Mouse (Mus musculus) midbrain, postnatal 0 days (tissue): Measurements from ENCODE around the gene Zfp711. TPM values are rescaled to one million over a fixed set of nuclear protein-coding genes. Genes with fewer than 3 reads are reported as not detected.

ENCODE experiments used
- ATAC-seq: fragments of 200-750 bp; cut with Nextera tagmentation; 2 replicates; pipeline ENCODE4 v1.8.0; 2017; ENCODE audit warnings: moderate number of reproducible peaks, mild to moderate bottlenecking, moderate TSS enrichment, moderate library complexity; ENCODE audit not compliant: low FRiP score
- DNase-seq: peaks from one replicate; pipeline ENCODE4 v3.0.0-alpha.2; 2015; ENCODE audit warnings: low spot score
- H3K27ac ChIP-seq: fragments of 300-500 bp; sonication (generic); 2 replicates; pipeline ENCODE4 v1.5.1; 2014; ENCODE audit warnings: low read depth, mild to moderate bottlenecking, low read length, mixed read lengths
- H3K27me3 ChIP-seq: fragments of 300-500 bp; sonication (generic); 2 replicates; pipeline ENCODE4 v1.6.1; 2014; ENCODE audit warnings: low read length, control low read depth, mixed read lengths; ENCODE audit not compliant: insufficient read depth
- H3K36me3 ChIP-seq: fragments of 300-500 bp; sonication (generic); 2 replicates; pipeline ENCODE4 v1.6.1; 2014; ENCODE audit warnings: low read length, control low read depth, mixed read lengths; ENCODE audit not compliant: insufficient read depth
- H3K4me1 ChIP-seq: fragments of 300-500 bp; sonication (generic); 2 replicates; pipeline ENCODE4 v1.6.1; 2014; ENCODE audit warnings: mild to moderate bottlenecking, control low read depth, antibody characterized with exemption, low read length, mixed read lengths; ENCODE audit not compliant: insufficient read depth
- H3K4me2 ChIP-seq: fragments of 300-500 bp; sonication (generic); 2 replicates; pipeline ENCODE4 v1.6.1; 2014; ENCODE audit warnings: low read depth, mild to moderate bottlenecking, low read length, mixed read lengths; ENCODE audit not compliant: poor library complexity, severe bottlenecking
- H3K4me3 ChIP-seq: fragments of 300-500 bp; sonication (generic); 2 replicates; pipeline ENCODE4 v1.5.1; 2014; ENCODE audit warnings: low read depth, mild to moderate bottlenecking, low read length, moderate library complexity
- H3K9ac ChIP-seq: fragments of 300-500 bp; sonication (generic); replicated peaks from 2 replicates; pipeline ENCODE4 v1.6.1; 2014; ENCODE audit warnings: mild to moderate bottlenecking, low read length, moderate library complexity, mixed read lengths; ENCODE audit not compliant: poor library complexity, severe bottlenecking
- H3K9me3 ChIP-seq: fragments of 300-500 bp; sonication (generic); 2 replicates; pipeline ENCODE4 v1.6.1; 2016; ENCODE audit warnings: low read length, control low read depth
- CTCF ChIP-seq: IDR thresholded peaks from 2 replicates; pipeline ENCODE4 v1.5.1; 2016; ENCODE audit warnings: antibody characterized with exemption, mild to moderate bottlenecking
- WGBS: fragments of 180-500 bp; shearing (Covaris S2); extraction: QIAGEN DNeasy Blood & Tissue Kit; methylation state at CpG from one replicate; pipeline ENCODE4 v1.1.7; 2014; 5-methylcytosine and 5-hydroxymethylcytosine counted together
- polyA plus RNA-seq: library from polyadenylated mRNA; unstranded; fragments of >200 nt; fragmentation: Nextera tagmentation; extraction: Ambion mirVana; gene quantifications from 2 replicates; pipeline ENCODE4 v1.2.1, GENCODE M21; 2015
- total RNA-seq: library from RNA; depleted of rRNA; stranded (reverse); fragments of >200 nt; gene quantifications from 2 replicates; pipeline ENCODE4 v1.2.3, GENCODE M21; 2014; rRNA removed

Gene Zfp711
- total RNA-seq = 25.4 and 27.2 TPM in 2 replicates
- polyA plus RNA-seq = 24.9 and 28.3 TPM in 2 replicates

DNA sequence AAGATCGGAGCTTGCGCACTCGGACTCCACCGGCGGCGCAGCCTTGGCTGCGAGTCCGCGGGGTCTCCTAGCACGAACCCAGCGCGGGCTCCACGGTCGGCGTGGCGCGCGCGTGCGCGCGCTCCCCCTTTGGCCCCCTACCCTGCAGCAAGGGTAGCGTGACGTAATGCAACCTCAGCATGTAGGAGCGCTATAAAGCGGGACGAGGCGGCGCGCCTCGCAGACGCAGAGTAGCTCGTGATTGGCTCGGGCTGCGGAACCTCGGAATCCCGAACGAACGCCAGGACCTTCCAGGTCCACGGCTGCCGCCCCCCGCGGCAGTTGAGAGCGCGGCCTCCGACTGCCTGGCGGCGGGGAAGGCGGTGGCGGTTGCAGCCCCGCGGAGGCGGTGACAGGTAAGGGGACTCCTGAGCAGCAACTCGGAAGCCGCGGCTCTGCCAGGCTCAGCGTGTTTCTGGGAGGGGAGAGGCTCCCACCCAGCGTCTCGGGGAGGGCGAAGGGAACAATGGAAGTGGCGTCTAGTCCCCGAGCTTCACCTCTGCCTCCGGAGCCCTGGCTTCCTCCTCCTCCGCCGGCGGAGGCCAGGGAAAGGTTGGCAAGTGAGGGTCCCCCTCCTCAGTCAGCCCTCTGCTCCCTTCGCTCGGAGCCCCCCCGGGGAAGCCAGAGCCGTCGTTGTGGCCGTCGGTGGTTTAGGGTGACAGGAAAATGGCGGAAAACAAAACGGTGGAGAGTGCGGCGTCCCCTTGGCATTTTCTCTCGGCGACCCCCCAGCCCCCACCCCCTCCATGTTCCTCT is at the start of gene Zfp711:
Zfp711 (plus strand) TSS at position 16 of the 795 bp plus-strand sequence.
- Histone ChIP-seq H3K9ac (peak within 1 kb of the TSS; percentile 76), H3K4me1 (no peaks in the 10 kb centered on the region), H3K27ac (peak within 1 kb of the TSS; percentile 80), H3K4me3 (peak within 1 kb of the TSS; percentile 63), H3K4me2 (peak within 1 kb of the TSS; percentile 47), H3K27me3 (no peaks in the 10 kb centered on the region), H3K9me3 (no peaks in the 10 kb centered on the region), H3K36me3 (no peaks in the 10 kb centered on the region)
- ATAC-seq (peak; percentile 96), DNase-seq (peak; percentile 91)
- WGBS = 24% methylated on average over 61 of the region's 79 CpGs
- TF ChIP-seq CTCF = peak; percentile 24; the same call in 1 of the 2 replicates

DNA sequence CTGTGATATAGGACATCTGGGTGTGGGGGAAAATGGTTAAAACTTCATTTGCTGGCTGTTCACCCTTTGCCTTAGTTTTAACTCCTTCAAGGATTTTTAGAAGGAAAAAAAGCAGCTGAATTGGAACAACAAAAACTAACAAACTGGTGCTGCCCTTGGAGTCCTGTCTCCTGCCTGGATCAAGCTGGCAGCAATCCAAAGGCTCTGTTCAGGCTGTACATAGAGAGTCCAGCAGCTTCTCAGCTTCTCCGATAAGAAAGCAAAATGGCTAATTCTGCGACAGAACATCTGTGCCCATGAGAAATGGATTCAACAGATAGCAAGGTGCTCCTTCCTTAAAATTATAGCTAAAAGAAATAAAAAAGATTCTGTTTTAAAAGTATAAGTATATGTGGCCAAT is 32.6 kb upstream of the Zfp711 start:
- ATAC-seq (no peak), DNase-seq (no peak)
- no peak overlapping the region for H3K9ac ChIP-seq
- H3K27me3 ChIP-seq = no peaks in the 10 kb centered on the region
- H3K4me1 ChIP-seq = no peaks in the 10 kb centered on the region
- H3K27ac ChIP-seq = no peak overlapping the region
- no peak overlapping the region for H3K4me2 ChIP-seq
- no peaks in the 10 kb centered on the region for H3K9me3 ChIP-seq
- 71% methylated on average over 2 of the region's 2 CpGs for WGBS
- TF ChIP-seq CTCF = no peak
- H3K36me3 ChIP-seq = no peaks in the 10 kb centered on the region
- no peak overlapping the region for H3K4me3 ChIP-seq

DNA sequence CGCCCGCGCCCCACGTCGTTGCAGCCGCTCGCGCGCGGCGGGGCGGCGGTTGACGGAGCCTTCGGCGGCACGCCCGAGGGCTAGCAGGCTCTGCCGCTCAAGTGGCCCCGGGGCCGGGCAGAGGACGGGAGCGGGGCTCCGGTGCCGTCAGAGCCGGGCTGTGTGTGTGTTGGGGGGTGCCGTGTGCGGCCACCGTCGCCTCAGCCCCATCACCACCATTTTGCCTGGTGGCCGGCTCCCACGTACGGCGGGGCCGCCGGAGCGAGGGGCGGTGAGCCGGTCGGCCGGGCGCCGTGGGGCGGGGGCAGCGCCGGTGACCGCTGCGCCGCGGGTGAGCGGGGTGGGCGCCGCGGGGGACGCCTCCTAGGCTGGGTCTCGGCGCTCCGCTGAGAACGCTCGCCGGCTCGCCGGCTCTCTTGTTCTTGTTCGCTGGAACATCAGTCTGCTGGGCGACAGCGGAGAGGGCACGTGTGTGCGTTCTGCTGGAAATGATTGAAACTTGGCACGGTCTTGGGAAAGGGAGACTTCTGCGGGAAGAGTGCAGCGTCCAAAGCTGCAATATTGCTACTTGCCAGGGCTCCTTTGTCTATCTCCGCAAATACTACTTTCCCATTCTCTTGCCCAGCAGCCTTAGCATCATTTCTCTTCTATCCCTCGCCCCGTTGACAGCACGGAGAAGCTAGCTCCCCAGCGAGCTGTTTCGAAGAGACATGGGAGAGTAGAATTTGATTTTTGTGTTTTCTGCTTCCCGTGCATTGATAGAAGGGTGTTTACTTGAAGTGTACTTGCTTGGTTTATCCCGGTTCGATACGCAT is 1.2 kb downstream of the Zfp711 start:
- Histone ChIP-seq H3K4me3 (peak overlapping the region; percentile 63), H3K4me2 (peak overlapping the region; percentile 47), H3K27me3 (no peaks in the 10 kb centered on the region), H3K27ac (peak overlapping the region; percentile 80), H3K9me3 (no peaks in the 10 kb centered on the region), H3K9ac (peak overlapping the region; percentile 76), H3K36me3 (no peaks in the 10 kb centered on the region), H3K4me1 (no peaks in the 10 kb centered on the region)
- WGBS = 14% methylated on average over 41 of the region's 81 CpGs
- DNase-seq = peak; percentile 61
- peak; percentile 49 for ATAC-seq
- no peak for TF ChIP-seq CTCF

DNA sequence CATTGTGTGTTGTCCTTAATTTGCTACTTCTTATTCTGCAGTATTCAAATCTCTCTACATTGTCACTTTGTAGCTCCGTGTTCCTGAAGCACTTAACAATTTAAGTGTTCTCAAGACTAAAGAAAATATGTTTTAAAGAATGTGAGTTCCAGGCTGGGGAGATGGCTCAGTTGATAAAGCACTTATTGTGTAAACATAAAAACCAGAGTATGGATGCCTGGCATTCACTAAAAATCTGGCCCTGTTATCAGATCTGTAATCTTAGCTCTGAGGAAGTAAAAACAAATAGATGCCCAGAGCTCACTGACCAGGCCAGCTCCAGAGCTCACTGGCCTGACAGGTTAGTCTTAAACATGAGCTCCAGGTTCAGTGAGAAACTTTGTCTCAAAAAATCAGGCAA is 75.2 kb downstream of the Zfp711 start:
- WGBS = 70% methylated on average over 1 of the region's 1 CpGs
- Histone ChIP-seq H3K9ac (no peak overlapping the region), H3K27me3 (no peaks in the 10 kb centered on the region), H3K4me2 (no peak overlapping the region), H3K4me3 (no peak overlapping the region), H3K9me3 (no peaks in the 10 kb centered on the region), H3K4me1 (no peaks in the 10 kb centered on the region), H3K36me3 (no peaks in the 10 kb centered on the region), H3K27ac (no peak overlapping the region)
- TF ChIP-seq CTCF = no peak
- DNase-seq = no peak
- no peak for ATAC-seq

DNA sequence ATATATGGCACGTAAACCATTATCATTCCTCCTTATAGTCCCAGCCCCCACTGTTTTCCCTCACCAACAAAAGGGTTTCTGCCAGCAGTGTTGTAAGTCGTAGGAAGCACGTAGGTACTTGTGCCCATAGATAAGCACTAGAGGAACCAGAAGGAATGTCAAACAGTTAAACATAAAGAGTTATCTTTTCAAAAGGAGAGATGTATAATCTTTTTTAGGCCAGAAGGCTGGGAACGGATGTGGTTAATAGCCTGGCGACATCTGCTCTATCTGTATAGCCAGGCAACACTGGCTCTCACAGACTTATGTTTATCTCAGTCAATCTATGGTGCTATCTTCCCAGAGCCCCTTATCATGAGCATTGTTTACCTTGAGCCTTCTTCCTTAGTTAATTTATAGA is 80.3 kb downstream of the Zfp711 start:
- ATAC-seq (no peak), DNase-seq (no peak)
- no peak overlapping the region for H3K4me3 ChIP-seq
- WGBS = 76% methylated on average over 5 of the region's 5 CpGs
- no peak overlapping the region for H3K4me2 ChIP-seq
- no peaks in the 10 kb centered on the region for H3K4me1 ChIP-seq
- no peak for TF ChIP-seq CTCF
- no peaks in the 10 kb centered on the region for H3K36me3 ChIP-seq
- H3K27me3 ChIP-seq = no peaks in the 10 kb centered on the region
- no peaks in the 10 kb centered on the region for H3K9me3 ChIP-seq
- H3K9ac ChIP-seq = no peak overlapping the region
- H3K27ac ChIP-seq = no peak overlapping the region

Other genes starting within 250 kb of the Zfp711 start
- not detected in 2 replicates for gene Satl1, start 193.7 kb upstream of the Zfp711 start, total RNA-seq
- gene Satl1, start 193.7 kb upstream of the Zfp711 start, polyA plus RNA-seq = not detected in 2 replicates
- not detected in 2 replicates for gene 2010106E10Rik, start 105.3 kb upstream of the Zfp711 start, total RNA-seq
- 0.25 TPM in 1 of 2 replicates, not detected in the other for gene 2010106E10Rik, start 105.3 kb upstream of the Zfp711 start, polyA plus RNA-seq
- 0.60 TPM in 1 of 2 replicates, not detected in the other for gene Pof1b, start 98.1 kb downstream of the Zfp711 start, total RNA-seq
- 0.05 TPM in 2 replicates for gene Pof1b, start 98.1 kb downstream of the Zfp711 start, polyA plus RNA-seq